Mouse (Mus musculus) cerebellum, adult 2 months (tissue): ENCODE measurements around the gene Ctf2. TPM values are rescaled to one million over a fixed set of nuclear protein-coding genes. Genes with fewer than 3 reads are reported as not detected.
A peak's percentile ranks its signal among the peaks of the same experiment; 100 is the strongest.

Experiments
- DNase-seq, 2 experiments: peaks; one replicate each; pipeline ENCODE4 v3.0.0; 2021
- H3K27ac ChIP-seq: fragments of 200-500 bp; 2 replicates; pipeline ENCODE4 v1.5.1; 2012; ENCODE audit warnings: low read length, control low read depth, inconsistent platforms; ENCODE audit not compliant: insufficient read depth
- H3K27me3 ChIP-seq: fragments of 200-500 bp; 2 replicates; pipeline ENCODE4 v1.6.1; 2012; ENCODE audit warnings: inconsistent platforms, mild to moderate bottlenecking, low read length, moderate library complexity; ENCODE audit not compliant: control insufficient read depth, insufficient read depth
- H3K4me1 ChIP-seq: fragments of 200-500 bp; 2 replicates; pipeline ENCODE4 v1.6.1; 2011; ENCODE audit warnings: low read length; ENCODE audit not compliant: control insufficient read depth, insufficient read depth
- H3K4me3 ChIP-seq: fragments of 200-500 bp; replicated peaks from 2 replicates; pipeline ENCODE3; 2011; ENCODE audit warnings: mild to moderate bottlenecking, low read depth, low read length, control low read depth; ENCODE audit not compliant: insufficient read depth
- CTCF ChIP-seq: fragments of 200-500 bp; IDR thresholded peaks from 2 replicates; pipeline ENCODE4 v1.5.1; 2011; ENCODE audit warnings: low read depth, mild to moderate bottlenecking, control low read depth, low read length, moderate library complexity, borderline replicate concordance; ENCODE audit not compliant: insufficient read depth
- POLR2A ChIP-seq: fragments of 200-500 bp; IDR thresholded peaks from 2 replicates; pipeline ENCODE4 v1.6.1; 2011; ENCODE audit warnings: low read length, control low read depth, borderline replicate concordance; ENCODE audit not compliant: insufficient read depth
- WGBS: fragments of 180-500 bp; shearing (Covaris S2); methylation state at CpG from one replicate; pipeline ENCODE4 v1.1.7; 2018; 5-methylcytosine and 5-hydroxymethylcytosine counted together
- polyA plus RNA-seq: library from polyadenylated mRNA; depleted of rRNA; stranded (reverse); fragments of >200 nt; gene quantifications from 2 replicates; pipeline ENCODE4 v1.2.3, GENCODE M21; 2012

Gene Ctf2
- polyA plus RNA-seq, 1 experiment = not detected

GRCm38 (mm10) chr7:127708207-127709078, 23.5 kb downstream of the Ctf2 start, which contains the start of gene Bcl7c:
Bcl7c (minus strand) TSS chr7:127708933.
- TF ChIP-seq CTCF = peak; percentile 55
- peak; percentile 27; the same call in 1 of the 2 replicates for TF ChIP-seq POLR2A
- WGBS = 1% methylated on average over 87 of the region's 90 CpGs
- Histone ChIP-seq H3K4me3 (peak within 1 kb of the TSS; percentile 76), H3K27me3 (no peaks in the 10 kb centered on the region), H3K4me1 (peaks cover 36% of the 10 kb centered on the region), H3K27ac (peak within 1 kb of the TSS; percentile 66)
- peak; percentile 85 to 88 for DNase-seq

- TF ChIP-seq CTCF = no peak
- no peak for TF ChIP-seq POLR2A
- 0% methylated on average over 5 of the region's 5 CpGs for WGBS
Observed at GRCm38 (mm10) chr7:127707957-127708206, 24.1 kb downstream of the Ctf2 start.

GRCm38 (mm10) chr7:127707045-127707956, 24.7 kb downstream of the Ctf2 start:
- TF ChIP-seq POLR2A = no peak
- TF ChIP-seq CTCF = no peak
- H3K4me3 ChIP-seq = peak overlapping the region; percentile 76
- peaks cover 43% of the 10 kb centered on the region for H3K4me1 ChIP-seq
- 34% methylated on average over 22 of the region's 22 CpGs for WGBS
- no peaks in the 10 kb centered on the region for H3K27me3 ChIP-seq
- DNase-seq = peak in 1 of 2 experiments; percentile 38
- peak overlapping the region; percentile 66 for H3K27ac ChIP-seq

More at GRCm38 (mm10) chr7:127707957-127708206, 24.1 kb downstream of the Ctf2 start:
- no peak for DNase-seq
- no peaks in the 10 kb centered on the region for H3K27me3 ChIP-seq
- H3K4me3 ChIP-seq = peak overlapping the region; percentile 76
- peak overlapping the region; percentile 66 for H3K27ac ChIP-seq
- H3K4me1 ChIP-seq = peaks cover 42% of the 10 kb centered on the region

DNA sequence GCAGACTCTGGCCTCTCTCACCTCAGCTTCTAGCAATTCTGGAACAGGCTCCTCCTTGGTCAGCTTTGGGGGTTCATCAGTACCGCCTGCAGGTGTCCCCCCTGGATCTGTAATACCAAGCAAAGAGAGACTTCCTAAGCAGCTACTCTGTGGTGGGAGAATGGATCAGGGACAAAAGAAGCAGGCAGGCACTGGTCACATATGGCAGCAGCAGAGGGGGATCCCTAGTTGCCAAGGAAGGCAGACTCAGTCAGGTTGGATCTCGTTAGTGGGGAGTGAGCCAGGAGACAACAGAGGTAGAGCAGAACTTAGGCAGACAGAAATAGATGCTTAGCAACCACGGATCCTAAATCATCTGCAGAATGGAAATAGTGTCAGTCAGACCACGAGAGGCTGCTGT, 26.3 kb downstream of the Ctf2 start:
- peak overlapping the region; percentile 27 for H3K4me3 ChIP-seq
- H3K27ac ChIP-seq = peak overlapping the region; percentile 93
- 14% methylated on average over 4 of the region's 4 CpGs for whole genome bisulfite sequencing
- peak; percentile 84 to 89 for DNase-seq
- no peaks in the 10 kb centered on the region for H3K27me3 ChIP-seq
- TF ChIP-seq CTCF (no peak), POLR2A (no peak)
- peaks cover 43% of the 10 kb centered on the region for H3K4me1 ChIP-seq

DNA sequence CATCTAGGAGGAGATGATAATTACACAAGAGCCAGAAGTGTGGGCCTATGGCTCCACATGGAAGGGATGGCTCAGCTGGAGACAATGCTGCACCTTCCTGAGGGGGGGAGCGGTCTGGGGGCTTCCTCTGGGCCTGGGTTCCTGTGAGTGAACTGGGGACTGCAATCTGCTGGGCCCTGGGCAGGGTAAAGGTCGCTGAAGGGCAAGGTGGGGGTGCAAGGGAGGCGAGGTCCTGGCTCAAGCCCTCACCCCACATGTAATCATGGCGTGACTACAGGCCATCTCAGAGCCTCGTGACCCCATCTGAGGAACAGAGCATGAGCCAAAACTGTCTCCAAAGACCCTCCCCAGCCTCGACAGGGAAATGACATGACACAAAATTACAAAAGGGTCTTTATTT, 27.4 kb downstream of the Ctf2 start:
- Histone ChIP-seq H3K4me3 (no peak overlapping the region), H3K27me3 (no peaks in the 10 kb centered on the region), H3K4me1 (peaks cover 43% of the 10 kb centered on the region), H3K27ac (peak overlapping the region; percentile 55; the same call in 1 of the 2 replicates)
- no peak for DNase-seq
- 60% methylated on average over 6 of the region's 6 CpGs for WGBS
- TF ChIP-seq POLR2A (no peak), CTCF (no peak)

- DNase-seq = peak; percentile 47 to 52
- TF ChIP-seq POLR2A = no peak
- no peak for TF ChIP-seq CTCF
- Histone ChIP-seq H3K4me1 (peaks cover 45% of the 10 kb centered on the region), H3K27me3 (no peaks in the 10 kb centered on the region), H3K4me3 (no peak overlapping the region), H3K27ac (peak overlapping the region; percentile 72)
- WGBS = 24% methylated on average over 8 of the region's 8 CpGs
Observed at GRCm38 (mm10) chr7:127703561-127704178, 28.3 kb downstream of the Ctf2 start.

DNA sequence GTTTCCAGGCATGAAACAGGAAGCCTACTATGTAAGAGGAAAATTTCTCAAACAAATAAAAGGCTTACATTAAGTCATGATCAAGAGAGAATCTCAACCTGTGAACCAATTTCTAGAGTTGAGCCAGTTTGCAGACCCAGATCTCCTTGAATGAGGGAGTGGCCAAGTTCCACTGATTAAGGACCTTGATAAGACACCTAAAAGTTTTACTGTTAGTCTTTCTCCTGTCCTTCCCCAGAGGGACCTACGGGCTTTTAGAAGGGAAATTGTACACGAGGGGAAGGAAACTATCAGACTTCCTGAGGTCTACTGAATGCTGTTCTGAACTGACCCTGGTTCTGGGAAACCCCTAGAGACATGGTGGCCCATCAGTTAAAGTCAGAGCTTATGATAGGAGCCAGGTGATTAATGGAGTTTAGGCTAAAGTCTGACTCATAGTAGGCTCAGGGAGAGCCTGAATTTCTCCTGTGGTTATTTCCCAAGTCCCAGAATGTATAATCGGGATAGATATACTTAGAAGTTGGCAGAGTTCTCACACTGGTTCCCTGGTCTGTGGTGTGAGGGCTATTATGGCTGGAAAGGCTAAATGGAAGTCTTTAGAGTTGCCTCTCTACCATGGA, 31.1 kb downstream of the Ctf2 start:
- Histone ChIP-seq H3K4me3 (no peak overlapping the region), H3K27me3 (no peaks in the 10 kb centered on the region), H3K27ac (no peak overlapping the region), H3K4me1 (peaks cover 30% of the 10 kb centered on the region)
- DNase-seq = no peak
- 88% methylated on average over 3 of the region's 3 CpGs for WGBS
- TF ChIP-seq CTCF = no peak
- no peak for TF ChIP-seq POLR2A
